Mouse (Mus musculus) heart, embryonic 16.5 days (tissue): ENCODE data around the gene Serpine2. TPM values are rescaled to one million over a fixed set of nuclear protein-coding genes. Genes with fewer than 3 reads are reported as not detected.

Experiments
- ATAC-seq: fragments of 200-750 bp; cut with Nextera tagmentation; replicated peaks from 2 replicates; pipeline ENCODE4 v1.8.0; 2017; ENCODE audit warnings: moderate number of reproducible peaks; ENCODE audit not compliant: insufficient read depth, low FRiP score; ENCODE audit errors: extremely low read depth
- H3K27ac ChIP-seq: fragments of 300-500 bp; sonication (generic); 2 replicates; pipeline ENCODE4 v1.5.1; 2014; ENCODE audit warnings: mild to moderate bottlenecking, low read length, control low read depth, moderate library complexity
- H3K27me3 ChIP-seq: fragments of 300-500 bp; sonication (generic); 2 replicates; pipeline ENCODE4 v1.6.1; 2014; ENCODE audit warnings: low read length, mixed read lengths; ENCODE audit not compliant: control insufficient read depth, insufficient read depth
- H3K36me3 ChIP-seq: fragments of 300-500 bp; sonication (generic); 2 replicates; pipeline ENCODE4 v1.6.1; 2014; ENCODE audit not compliant: control insufficient read depth, insufficient read depth
- H3K4me1 ChIP-seq: fragments of 300-500 bp; sonication (generic); 2 replicates; pipeline ENCODE4 v1.6.1; 2014; ENCODE audit warnings: low read length, mixed read lengths; ENCODE audit not compliant: control insufficient read depth, insufficient read depth
- H3K4me2 ChIP-seq: fragments of 300-500 bp; sonication (generic); 2 replicates; pipeline ENCODE4 v1.6.1; 2014; ENCODE audit warnings: low read depth, mild to moderate bottlenecking, control low read depth, low read length
- H3K4me3 ChIP-seq: fragments of 300-500 bp; sonication (generic); 2 replicates; pipeline ENCODE4 v1.5.1; 2014; ENCODE audit warnings: mild to moderate bottlenecking, control low read depth, low read length
- H3K9ac ChIP-seq: fragments of 300-500 bp; sonication (generic); 2 replicates; pipeline ENCODE4 v1.6.1; 2014; ENCODE audit warnings: low read length, control low read depth
- H3K9me3 ChIP-seq: fragments of 300-500 bp; sonication (generic); replicated peaks from 2 replicates; pipeline ENCODE4 v1.6.1; 2016; ENCODE audit warnings: low read length; ENCODE audit not compliant: control insufficient read depth
- WGBS: fragments of 180-500 bp; shearing (Covaris S2); extraction: QIAGEN DNeasy Blood & Tissue Kit; methylation state at CpG from one replicate; pipeline ENCODE4 v1.1.7; 2014; 5-methylcytosine and 5-hydroxymethylcytosine counted together
- polyA plus RNA-seq: library from polyadenylated mRNA; unstranded; fragments of >200 nt; fragmentation: Nextera tagmentation; extraction: Ambion mirVana; gene quantifications from 2 replicates; pipeline ENCODE4 v1.2.1, GENCODE M21; 2015

Serpine2 gene
- 91.0 and 106 TPM in 2 replicates for polyA plus RNA-seq

- Histone ChIP-seq H3K27ac (peak within 1 kb of the TSS; percentile 11), H3K27me3 (no peaks in the 10 kb centered on the region), H3K4me1 (peaks cover 21% of the 10 kb centered on the region), H3K36me3 (no peaks in the 10 kb centered on the region), H3K4me3 (peak within 1 kb of the TSS; percentile 3; the same call in 1 of the 2 replicates), H3K4me2 (peak within 1 kb of the TSS; percentile 41), H3K9ac (peak within 1 kb of the TSS; percentile 41; the same call in 1 of the 2 replicates), H3K9me3 (no peaks in the 10 kb centered on the region)
- no peak for ATAC-seq
- WGBS: 36% methylated on average over 6 of the region's 6 CpGs
Measured at GRCm38 (mm10) chr1:79861130-79861942, at the start of gene Serpine2. TSS of gene Serpine2 (minus strand) at chr1:79861180.

GRCm38 (mm10) chr1:79907811-79908210, 46.8 kb upstream of the Serpine2 start:
- Histone ChIP-seq H3K4me2 (no peak overlapping the region), H3K9me3 (peaks cover 2% of the 10 kb centered on the region; the same call in 1 of the 2 replicates), H3K36me3 (no peaks in the 10 kb centered on the region), H3K27ac (no peak overlapping the region), H3K9ac (no peak overlapping the region), H3K4me1 (no peaks in the 10 kb centered on the region), H3K4me3 (no peak overlapping the region), H3K27me3 (no peaks in the 10 kb centered on the region)
- ATAC-seq: no peak
- 42% methylated on average over 4 of the region's 4 CpGs for WGBS

GRCm38 (mm10) chr1:79905241-79905640, 44.3 kb upstream of the Serpine2 start:
- H3K9me3 ChIP-seq: no peaks in the 10 kb centered on the region
- H3K4me3 ChIP-seq: no peak overlapping the region
- ATAC-seq: no peak
- no peak overlapping the region for H3K4me2 ChIP-seq
- 52% methylated on average over 3 of the region's 3 CpGs for WGBS
- H3K27ac ChIP-seq: no peak overlapping the region
- no peaks in the 10 kb centered on the region for H3K36me3 ChIP-seq
- no peaks in the 10 kb centered on the region for H3K4me1 ChIP-seq
- no peaks in the 10 kb centered on the region for H3K27me3 ChIP-seq
- H3K9ac ChIP-seq: no peak overlapping the region

GRCm38 (mm10) chr1:79902901-79903300, 41.9 kb upstream of the Serpine2 start:
- WGBS: 67% methylated on average over 2 of the region's 2 CpGs
- H3K9me3 ChIP-seq: no peaks in the 10 kb centered on the region
- H3K4me1 ChIP-seq: no peaks in the 10 kb centered on the region

GRCm38 (mm10) chr1:79882648-79883047, 21.7 kb upstream of the Serpine2 start:
- no peak overlapping the region for H3K9ac ChIP-seq
- no peaks in the 10 kb centered on the region for H3K36me3 ChIP-seq
- H3K4me2 ChIP-seq: no peak overlapping the region
- no peaks in the 10 kb centered on the region for H3K27me3 ChIP-seq
- 19% methylated on average over 3 of the region's 3 CpGs for WGBS
- no peak overlapping the region for H3K27ac ChIP-seq
- peak; percentile 67; the same call in 1 of the 2 replicates for ATAC-seq
- H3K9me3 ChIP-seq: no peaks in the 10 kb centered on the region; the same call in 1 of the 2 replicates
- H3K4me3 ChIP-seq: no peak overlapping the region
- peaks cover 10% of the 10 kb centered on the region for H3K4me1 ChIP-seq

More at GRCm38 (mm10) chr1:79902901-79903300, 41.9 kb upstream of the Serpine2 start:
- Histone ChIP-seq H3K4me3 (no peak overlapping the region), H3K27me3 (no peaks in the 10 kb centered on the region), H3K4me2 (no peak overlapping the region), H3K9ac (no peak overlapping the region), H3K27ac (no peak overlapping the region), H3K36me3 (no peaks in the 10 kb centered on the region)
- no peak for ATAC-seq

GRCm38 (mm10) chr1:79874741-79875140, 13.8 kb upstream of the Serpine2 start:
- Histone ChIP-seq H3K4me2 (no peak overlapping the region), H3K4me3 (no peak overlapping the region), H3K27me3 (no peaks in the 10 kb centered on the region), H3K4me1 (no peaks in the 10 kb centered on the region), H3K27ac (no peak overlapping the region), H3K9ac (no peak overlapping the region), H3K36me3 (no peaks in the 10 kb centered on the region), H3K9me3 (no peaks in the 10 kb centered on the region)
- no peak for ATAC-seq
- 59% methylated on average over 3 of the region's 3 CpGs for WGBS

GRCm38 (mm10) chr1:79860411-79861039, 455 bp downstream of the Serpine2 start:
- Histone ChIP-seq H3K9ac (peak overlapping the region; percentile 41; the same call in 1 of the 2 replicates), H3K36me3 (no peaks in the 10 kb centered on the region), H3K4me2 (peak overlapping the region; percentile 41), H3K4me3 (peak overlapping the region; percentile 3; the same call in 1 of the 2 replicates), H3K9me3 (no peaks in the 10 kb centered on the region), H3K27ac (peak overlapping the region; percentile 11), H3K4me1 (peaks cover 21% of the 10 kb centered on the region), H3K27me3 (no peaks in the 10 kb centered on the region)
- 0 out of 2 replicates have a peak, but pooled peaks have one; percentile 34 for ATAC-seq
- 24% methylated on average over 12 of the region's 12 CpGs for WGBS

- ATAC-seq: no peak
- Histone ChIP-seq H3K27me3 (no peaks in the 10 kb centered on the region), H3K9me3 (no peaks in the 10 kb centered on the region), H3K4me1 (peaks cover 21% of the 10 kb centered on the region), H3K4me3 (no peak overlapping the region), H3K27ac (no peak overlapping the region), H3K36me3 (no peaks in the 10 kb centered on the region), H3K9ac (no peak overlapping the region), H3K4me2 (no peak overlapping the region)
- WGBS: 74% methylated on average over 5 of the region's 5 CpGs
Measured at GRCm38 (mm10) chr1:79859975-79860374, 1.0 kb downstream of the Serpine2 start.

GRCm38 (mm10) chr1:79859026-79859425, 2.0 kb downstream of the Serpine2 start:
- Histone ChIP-seq H3K9me3 (no peaks in the 10 kb centered on the region), H3K4me2 (peak overlapping the region; percentile 97), H3K27me3 (no peaks in the 10 kb centered on the region), H3K9ac (peak overlapping the region; percentile 87), H3K4me3 (peak overlapping the region; percentile 83), H3K36me3 (no peaks in the 10 kb centered on the region), H3K27ac (no peak overlapping the region), H3K4me1 (peaks cover 21% of the 10 kb centered on the region)
- 29% methylated on average over 4 of the region's 4 CpGs for WGBS
- ATAC-seq: no peak
